Mouse (Mus musculus): ENCODE data around the gene Rnft2. TPM values are rescaled to one million over a fixed set of nuclear protein-coding genes. Genes with fewer than 3 reads are reported as not detected.

The Rnft2 gene
- total RNA-seq, 2 experiments from 2014 or later = not detected

DNA sequence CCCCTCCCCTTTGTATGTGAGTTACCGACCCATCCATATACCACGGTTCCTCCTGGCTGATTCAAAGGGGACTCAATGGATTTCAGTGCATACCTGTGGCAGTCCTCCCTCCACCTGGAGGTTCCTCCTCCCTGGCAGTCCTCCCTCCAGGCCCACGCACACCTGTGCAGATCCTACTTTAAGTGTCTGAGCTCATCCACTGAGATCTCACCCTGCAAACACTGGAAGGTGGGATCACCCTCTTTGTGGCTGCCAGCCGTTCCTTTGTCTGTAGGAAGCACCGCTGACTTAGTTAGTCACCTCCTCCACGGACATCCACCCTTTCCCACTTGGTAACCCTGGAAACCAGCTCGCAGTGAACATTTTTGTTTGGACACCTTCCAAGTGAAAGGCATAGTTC is 67.3 kb downstream of the Rnft2 start:
- no peak for ATAC-seq (replicated peaks; ENCODE audit: low FRiP score, poor library complexity, severe bottlenecking)

DNA sequence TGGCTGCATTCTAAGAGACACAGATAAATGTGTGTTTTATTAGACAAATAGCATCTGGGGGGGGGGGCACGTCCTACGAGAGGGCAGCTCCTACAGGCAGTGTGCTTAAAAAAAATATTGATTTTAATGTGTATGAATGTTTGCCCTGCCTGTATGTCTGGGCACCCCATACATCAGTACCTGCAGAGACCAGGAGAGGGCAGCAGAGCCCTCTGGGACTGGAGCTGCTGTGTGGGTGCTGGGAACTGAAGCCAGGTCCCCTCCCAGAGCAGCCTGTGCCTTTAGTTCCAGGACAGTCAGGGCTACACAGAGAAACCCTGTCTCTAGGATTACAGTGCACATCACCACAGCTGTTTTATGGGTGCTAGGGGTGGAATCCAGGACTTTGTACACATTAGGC is 69.8 kb downstream of the Rnft2 start:
- ATAC-seq (replicated peaks; ENCODE audit: low FRiP score, poor library complexity, severe bottlenecking) = no peak

DNA sequence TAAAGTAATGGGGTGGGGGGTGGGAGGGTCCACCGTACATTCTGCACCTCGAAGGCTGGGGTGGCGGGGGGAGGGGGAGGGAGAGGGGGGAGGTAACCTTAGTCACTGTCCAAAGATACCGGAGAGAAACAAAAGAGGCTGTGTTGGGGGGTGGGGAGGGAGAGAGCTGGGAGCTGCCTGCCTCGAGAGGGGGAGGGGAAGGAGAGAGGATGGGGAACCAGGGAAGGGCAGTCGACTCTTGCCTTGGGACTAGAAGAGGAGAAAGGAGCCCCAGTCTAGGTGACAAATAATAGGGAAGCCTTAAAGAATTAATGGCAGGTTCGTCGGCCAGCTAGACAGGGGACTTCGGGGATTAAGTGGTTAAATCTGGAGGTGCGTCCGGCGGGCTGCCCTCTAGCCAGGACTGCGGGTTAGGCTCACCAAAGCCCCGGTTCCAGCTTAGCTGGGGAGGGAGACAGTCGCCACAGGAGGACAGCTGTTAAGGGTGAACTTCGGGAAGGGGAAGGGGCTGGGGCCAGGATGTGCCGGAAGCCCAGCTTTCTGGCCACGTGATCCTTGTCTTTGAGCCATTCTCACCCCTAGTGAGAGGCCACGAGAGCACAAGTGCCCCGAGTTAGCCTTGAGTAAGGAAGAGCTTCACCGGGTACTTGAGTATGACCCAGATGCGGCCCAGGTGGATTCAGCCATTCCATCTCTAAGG is 70.5 kb downstream of the Rnft2 start:
- no peak for ATAC-seq (replicated peaks; ENCODE audit: low FRiP score, poor library complexity, severe bottlenecking)

DNA sequence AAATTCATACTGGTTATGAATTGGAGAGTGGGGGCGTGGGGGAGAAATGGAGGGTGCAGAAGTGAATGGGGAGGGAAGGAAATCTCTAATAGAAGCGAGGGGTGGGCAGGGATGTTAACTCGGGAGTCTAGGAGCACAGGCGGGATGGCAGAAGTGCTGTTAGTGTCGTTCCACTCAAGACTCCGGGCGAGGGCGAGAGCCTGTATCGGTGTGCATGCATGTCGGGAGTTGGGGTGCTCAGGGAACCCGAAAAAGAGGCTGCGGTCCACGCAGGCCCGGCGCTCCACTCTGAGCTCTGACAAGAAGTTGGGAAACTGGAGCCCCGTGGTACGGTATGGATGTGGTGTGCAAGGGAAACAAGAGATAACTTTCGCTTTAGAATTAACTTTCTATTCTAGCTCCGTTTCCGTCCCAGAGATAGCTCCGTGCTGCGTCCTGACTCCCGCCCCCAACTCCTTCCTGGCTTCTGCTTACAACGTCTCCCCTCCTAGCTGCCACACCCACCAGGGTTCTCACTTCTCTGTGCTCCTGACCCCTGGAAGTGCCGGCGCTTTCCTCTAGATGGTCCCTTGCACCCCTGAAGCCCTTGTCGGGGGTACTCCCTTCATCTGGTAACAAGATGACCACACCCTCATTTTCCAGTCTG is 72.7 kb downstream of the Rnft2 start:
- no peak for ATAC-seq (replicated peaks; ENCODE audit: low FRiP score, poor library complexity, severe bottlenecking)

DNA sequence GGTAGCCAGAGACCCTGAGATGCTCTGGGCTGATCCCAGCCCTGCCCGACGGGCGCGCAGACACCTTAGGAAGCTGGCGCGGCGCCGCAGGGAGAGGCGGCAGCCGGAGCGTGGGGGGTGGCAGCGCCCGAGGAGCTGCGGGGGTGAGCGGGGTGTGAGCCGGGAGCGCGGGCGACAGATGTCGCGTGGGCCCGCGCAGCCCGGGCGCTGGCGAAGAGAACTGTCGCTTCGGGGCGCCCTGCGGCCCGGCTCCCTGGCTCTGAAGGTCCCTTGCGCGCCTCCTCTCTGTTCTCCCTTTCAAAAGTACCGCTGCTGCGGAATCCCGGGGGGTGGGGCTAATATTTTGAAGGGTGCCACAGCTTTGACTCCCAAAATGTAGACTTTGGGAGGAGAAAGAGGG is 73.3 kb downstream of the Rnft2 start:
- no peak for ATAC-seq (replicated peaks; ENCODE audit: low FRiP score, poor library complexity, severe bottlenecking)

DNA sequence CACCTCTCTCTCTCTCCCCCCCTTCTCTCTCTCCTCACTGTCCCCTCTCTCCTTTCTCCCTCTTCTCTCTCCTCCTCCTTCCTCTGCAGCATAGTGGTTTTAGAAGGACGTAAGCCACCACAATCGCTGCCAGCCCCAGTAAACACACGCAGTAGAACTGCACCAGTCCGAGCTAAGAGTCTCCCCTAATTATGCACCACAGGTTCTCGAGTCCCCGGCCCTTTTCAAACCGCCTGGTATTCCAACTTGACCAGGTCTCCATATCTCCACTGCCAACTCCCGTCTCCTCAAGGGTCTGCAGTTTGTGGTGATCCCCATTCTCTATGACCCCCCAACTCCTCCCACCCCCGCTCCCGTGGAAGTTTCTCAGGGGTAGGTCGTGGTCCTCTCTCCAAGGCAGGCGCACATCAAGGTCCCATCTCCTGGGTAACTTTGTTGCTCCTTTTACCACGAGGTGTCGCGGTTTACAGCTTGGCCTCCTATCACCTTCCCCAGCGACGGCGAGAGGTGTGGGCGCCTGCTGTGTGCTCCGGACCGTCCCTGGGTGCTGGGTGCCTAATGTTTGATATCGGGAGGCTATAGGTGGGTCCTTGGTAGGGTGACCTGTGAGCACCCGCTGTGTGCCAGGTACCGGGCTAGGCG is 73.9 kb downstream of the Rnft2 start:
- ATAC-seq (replicated peaks; ENCODE audit: low FRiP score, poor library complexity, severe bottlenecking) = no peak

DNA sequence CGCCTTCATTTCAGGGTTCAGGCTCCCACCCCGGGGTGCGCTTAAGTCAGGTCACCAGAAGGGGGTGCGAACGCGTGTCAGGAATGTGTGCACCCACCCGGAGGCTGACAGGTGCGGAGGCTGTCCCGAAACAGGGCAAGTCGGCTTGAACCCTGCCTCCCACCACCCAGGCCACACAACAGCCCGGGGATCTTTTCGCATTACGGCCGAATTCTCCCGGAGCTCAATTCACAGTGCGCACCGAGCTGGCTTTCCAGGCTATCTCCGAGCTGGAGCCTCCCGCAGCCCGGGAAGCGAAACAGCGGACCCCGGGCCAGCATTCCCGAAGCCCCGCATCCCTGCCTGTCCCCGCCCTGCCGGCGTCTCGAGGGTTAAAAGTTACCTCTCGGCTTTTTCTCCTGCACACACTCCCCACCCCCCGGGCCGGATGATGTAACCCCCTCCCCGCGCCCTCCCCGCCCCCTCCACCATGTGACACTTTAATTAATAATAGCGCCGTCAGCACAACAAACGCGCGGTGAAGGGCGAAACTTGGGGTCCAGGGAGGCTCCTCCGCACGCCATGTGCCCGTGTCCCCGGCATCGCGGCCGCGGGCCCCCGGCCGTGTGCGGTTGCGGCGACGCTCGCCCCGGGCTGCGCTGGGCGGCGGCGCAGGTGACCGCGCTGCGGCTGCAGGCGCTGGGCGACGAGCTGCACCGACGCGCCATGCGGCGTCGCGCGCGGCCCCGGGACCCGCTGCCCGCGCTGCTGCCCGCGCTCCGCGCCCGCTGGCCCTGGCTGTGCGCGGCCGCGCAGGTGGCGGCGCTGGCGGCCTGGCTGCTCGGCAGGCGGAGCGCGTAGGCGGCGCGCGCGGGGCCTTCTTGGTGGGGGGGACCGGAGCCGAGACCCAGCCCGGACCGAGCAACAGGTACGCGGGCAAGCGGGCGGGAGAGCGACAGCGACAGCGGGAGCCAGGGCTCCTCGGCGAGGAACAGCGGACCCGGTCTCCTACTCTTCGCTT is 75.4 kb downstream of the Rnft2 start:
- ATAC-seq (replicated peaks; ENCODE audit: low FRiP score, poor library complexity, severe bottlenecking) = no peak

DNA sequence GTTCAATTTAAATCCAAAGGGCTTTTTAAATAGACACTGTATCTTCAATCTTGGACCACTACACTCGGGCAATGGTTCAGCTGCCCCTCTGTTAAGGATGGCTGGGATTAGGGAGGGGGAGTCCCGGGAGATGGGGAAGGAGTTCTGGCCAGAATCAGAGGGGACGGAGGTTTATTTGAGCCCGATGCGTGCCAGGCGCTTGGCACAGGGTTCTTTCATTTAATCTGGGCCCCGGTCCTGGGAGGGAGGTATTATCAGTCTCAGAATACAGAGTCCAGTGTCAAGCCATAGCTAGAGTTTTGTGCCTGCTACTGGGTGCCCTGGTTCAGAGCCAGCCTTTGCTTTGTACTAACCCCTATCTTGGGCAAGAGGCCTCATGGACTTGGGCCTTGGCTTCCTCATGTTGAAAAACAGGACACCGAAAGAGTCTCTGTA is 77.3 kb downstream of the Rnft2 start:
- ATAC-seq (replicated peaks; ENCODE audit: low FRiP score, poor library complexity, severe bottlenecking) = no peak

DNA sequence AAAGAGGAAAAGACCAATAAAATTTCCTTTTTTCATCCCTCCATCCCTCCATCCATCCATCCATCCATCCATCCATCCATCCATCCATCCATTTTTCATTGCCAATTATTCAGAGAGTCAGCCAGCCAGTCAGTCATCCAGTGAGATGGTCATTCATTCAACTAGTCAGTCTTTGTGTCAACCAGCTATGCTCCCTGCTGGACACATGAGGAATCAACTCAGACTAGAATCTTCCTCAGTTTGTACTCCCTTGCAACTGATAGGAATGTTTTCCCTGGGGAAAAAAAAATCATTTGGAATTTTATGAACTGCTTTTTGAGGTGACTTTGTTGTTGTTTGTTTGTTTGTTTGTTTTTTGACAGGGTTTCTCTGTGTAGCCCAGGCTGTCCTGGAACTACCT is 79.5 kb downstream of the Rnft2 start:
- ATAC-seq (replicated peaks; ENCODE audit: low FRiP score, poor library complexity, severe bottlenecking) = no peak

DNA sequence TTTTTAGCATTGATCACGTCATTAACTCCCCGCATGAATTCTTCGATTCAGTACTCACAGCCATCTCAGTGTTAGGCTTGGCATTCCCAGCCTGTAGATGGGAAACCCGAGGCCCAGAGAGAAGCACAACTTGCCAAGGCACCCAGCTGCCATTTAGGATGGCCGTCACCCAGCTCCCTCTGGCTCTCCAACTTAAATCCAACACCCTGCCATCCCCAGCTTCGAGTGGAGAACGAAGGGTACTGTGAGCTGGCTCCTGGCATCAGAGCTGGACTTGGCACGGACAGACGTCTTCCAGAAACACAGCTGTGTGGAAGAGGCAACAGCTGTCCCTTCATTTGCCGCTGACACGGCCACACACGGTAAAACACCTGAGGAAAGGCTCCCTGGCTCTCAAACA is 80.3 kb downstream of the Rnft2 start, which contains the start of gene Hrk:
Gene Hrk, plus strand, starts transcription at position 68 of the 400 bp plus-strand sequence.
- ATAC-seq (replicated peaks; ENCODE audit: low FRiP score, poor library complexity, severe bottlenecking) = no peak

DNA sequence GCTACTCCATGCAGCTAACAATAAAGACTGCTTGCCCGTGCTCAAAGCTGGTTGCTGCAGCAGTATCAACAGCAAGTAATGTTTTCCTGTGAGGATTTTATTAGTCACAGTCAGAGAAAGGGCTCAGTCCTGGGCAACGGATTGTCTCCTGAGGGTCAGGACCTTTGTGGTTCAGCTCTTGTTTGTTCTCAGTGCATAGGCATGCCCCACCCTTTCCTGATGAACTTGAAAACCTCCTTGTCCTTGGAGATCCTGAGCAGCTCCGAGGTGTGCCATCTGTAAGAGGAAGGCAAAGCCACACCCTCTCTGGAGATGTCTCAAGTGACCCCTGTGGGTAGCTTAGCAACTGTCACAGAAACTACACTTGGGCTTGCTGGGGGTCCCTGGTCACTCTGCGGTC is 84.2 kb downstream of the Rnft2 start:
- no peak for ATAC-seq (replicated peaks; ENCODE audit: low FRiP score, poor library complexity, severe bottlenecking)

DNA sequence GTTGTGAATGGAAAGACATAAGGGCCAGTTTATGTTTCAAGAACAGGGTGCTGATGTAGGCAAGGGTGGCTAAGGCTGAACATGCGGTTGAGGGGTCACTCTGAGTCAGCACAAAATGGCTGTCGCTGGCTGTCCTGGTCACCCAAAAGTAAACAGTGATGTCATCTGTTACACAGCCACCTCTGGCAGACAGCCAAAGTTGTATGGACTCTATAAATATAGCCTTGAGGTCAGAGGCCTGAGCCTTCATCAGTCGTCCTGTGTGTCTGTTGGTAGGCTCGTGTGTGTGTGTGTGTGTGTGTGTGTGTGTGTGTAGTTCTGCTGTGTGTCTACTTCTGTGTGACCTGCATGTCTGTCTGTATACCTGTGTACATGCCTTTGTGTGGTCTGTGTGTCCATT is 87.9 kb downstream of the Rnft2 start:
- ATAC-seq (replicated peaks; ENCODE audit: low FRiP score, poor library complexity, severe bottlenecking) = no peak

DNA sequence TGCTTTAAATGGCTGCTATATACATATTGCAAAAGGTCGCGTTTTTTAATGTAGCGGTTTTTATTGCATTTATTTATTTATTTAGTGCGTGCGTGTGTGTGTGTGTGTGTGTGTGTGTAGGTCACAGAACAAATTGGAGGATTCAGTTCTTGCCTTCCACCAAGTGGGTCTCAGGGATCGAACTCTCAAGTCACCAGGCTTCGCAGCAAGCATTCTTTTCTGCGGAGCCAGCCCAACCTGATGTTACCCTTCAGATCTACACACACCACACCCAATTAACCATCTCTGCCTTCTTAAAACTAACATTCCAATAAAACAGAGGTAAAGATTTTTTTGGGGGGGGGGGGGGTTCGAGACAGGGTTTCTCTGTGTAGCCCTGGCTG is 89.4 kb downstream of the Rnft2 start:
- ATAC-seq (replicated peaks; ENCODE audit: low FRiP score, poor library complexity, severe bottlenecking) = no peak

DNA sequence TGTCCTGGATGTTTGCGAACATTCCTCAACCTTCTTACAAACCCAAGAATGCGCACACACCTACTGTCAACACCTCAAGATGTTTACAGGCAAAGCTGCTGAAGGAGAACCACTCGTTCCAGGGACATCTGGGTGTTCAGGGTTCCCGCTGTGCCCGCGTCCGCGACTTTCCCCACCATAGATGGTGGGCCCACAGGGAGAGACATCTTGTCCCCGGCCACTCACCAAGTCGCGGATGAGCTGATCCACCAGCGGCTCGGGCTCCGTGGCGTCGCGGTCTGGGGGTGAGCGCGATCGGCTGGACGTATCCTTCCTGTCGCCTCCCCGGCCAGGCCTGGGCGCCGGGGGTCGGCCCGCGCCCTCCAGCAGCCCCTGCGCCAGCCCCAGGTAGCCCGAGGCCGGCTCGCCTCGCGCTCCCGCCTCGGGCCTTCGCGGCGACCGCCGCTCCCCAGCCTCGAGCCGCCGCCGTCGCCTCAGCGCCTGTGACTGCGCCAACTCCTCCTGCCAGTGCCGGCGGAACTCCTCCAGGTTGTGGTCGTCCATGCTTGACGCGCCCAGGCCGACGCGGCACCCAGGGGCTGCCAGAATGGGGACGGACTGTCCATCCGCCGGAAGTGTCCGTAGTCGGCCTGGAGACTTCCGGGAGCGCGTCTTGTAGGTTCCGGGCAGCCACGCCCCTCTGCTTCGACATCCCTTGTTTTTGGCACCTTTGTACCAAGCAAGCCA is 89.9 kb downstream of the Rnft2 start, which contains the start of gene Fbxw8:
Gene Fbxw8, minus strand, starts transcription at position 626 of the 726 bp plus-strand sequence.
- ATAC-seq (replicated peaks; ENCODE audit: low FRiP score, poor library complexity, severe bottlenecking) = peak; percentile 90

DNA sequence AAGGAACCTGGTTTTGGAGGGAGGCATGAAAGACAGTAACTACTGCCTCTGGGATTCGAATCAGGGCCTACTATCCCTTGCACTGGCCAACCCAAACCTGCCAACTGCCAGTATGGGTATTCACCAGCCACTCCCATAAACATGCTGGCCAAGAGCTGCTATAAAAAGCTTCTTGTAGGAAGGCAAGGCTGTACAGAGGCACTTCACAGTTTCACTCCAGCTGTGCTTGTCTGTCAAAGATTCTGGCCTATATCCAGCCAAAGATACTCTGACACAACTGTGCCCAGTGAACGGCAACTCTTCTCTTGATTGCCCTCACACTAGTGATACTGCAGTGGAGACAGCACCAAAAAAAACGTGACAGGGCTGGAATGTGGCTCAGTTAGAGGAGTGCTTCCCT is 95.2 kb downstream of the Rnft2 start:
- ATAC-seq (replicated peaks; ENCODE audit: low FRiP score, poor library complexity, severe bottlenecking) = no peak

DNA sequence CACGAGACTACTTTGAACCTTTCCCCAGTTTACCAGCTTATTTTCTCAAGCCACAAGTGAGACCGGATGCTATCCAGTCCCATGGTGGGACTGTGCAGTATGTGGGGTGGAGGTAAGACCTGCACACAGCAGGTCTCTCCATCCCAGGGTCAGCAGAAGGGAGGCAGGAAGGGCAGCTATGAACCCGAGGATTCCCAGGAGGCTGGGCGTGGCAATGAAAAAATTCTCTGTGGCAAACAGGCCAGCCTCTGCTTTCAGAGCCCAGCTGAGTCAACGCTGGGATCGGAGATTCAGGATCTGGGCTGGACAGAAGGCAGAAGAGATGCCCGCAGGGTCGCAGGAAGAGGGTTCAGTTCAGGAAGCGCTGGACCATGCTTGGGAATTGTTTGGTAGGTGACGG is 97.7 kb downstream of the Rnft2 start:
- ATAC-seq (replicated peaks; ENCODE audit: low FRiP score, poor library complexity, severe bottlenecking) = no peak

DNA sequence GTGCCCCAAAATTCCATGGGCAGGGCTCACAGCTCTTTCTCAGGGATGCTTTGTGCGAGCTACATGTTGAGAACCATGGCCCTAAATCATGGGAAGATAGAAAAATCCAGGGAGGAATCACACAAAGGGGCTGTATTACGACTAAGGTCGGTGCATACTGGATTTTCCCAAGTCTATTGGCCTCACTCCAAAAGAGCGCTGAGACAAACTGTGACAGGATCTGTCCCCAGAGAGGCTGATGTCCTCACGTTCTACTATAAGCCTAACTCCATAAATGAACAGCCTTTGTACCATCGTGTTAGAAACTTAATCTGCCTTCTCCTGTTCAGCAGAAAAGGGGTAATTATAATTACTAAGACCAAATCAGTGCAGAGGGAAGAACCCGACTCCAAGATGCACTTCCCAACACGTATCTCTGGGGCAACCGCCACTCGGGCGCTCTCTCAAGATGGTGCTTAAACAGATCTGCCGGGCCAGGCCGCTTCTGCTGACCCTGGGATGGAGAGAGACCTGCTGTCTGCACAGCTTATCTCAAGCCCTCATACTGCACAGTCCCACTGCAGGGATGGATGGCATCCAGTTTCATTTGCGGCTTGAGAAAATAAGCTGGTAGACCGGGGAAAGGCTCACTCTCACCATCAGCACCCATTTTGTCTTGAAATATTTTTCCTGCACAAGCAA is 98.8 kb downstream of the Rnft2 start:
- ATAC-seq (replicated peaks; ENCODE audit: low FRiP score, poor library complexity, severe bottlenecking) = no peak

DNA sequence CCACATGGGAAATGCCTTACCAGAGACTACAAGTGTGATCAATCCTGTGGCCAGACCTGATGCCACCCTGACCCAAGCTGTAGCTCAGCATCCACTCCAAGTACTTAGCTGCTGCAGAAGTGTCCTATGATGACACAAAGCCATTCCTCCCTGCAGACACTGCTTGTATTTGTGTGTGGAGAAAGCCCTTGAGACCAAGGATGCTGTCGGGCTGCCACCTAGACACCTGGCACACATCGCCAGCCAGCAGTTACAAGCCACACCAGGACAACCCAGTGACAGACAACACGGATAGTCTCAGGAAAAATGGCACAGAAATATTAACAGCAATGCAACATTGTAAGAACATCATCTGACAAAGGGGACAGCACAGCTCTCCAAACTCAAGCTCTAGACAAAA is 99.5 kb downstream of the Rnft2 start:
- ATAC-seq (replicated peaks; ENCODE audit: low FRiP score, poor library complexity, severe bottlenecking) = no peak

DNA sequence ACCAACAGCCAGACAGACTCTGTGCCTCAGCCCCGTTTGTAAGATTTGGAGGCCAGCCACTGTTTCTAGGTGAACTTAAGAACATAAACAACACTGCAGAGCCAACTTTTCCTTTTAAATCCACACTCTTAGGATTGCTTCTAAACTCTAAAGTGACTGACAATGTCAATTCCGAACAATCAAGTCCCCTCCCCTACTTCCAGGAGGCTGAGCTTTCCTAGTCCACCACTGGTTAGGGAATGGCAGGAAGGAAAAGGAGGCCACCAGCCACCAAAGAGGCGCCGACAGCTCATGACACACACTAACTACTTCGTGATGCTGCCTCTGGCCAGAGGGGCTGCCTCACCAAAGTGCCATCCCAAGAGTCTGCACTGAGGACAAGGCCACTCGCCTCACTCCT is 100.1 kb downstream of the Rnft2 start:
- ATAC-seq (replicated peaks; ENCODE audit: low FRiP score, poor library complexity, severe bottlenecking) = no peak
